Mouse (Mus musculus) olfactory bulb, adult 2 months (tissue): ENCODE data around the gene Frmd4a.

Experiments used
- CTCF ChIP-seq: fragments of 200-500 bp; IDR thresholded peaks from 2 replicates; pipeline ENCODE4 v1.5.1; 2012; ENCODE audit warnings: low read depth, mild to moderate bottlenecking, low read length, moderate library complexity; ENCODE audit not compliant: insufficient read depth
- POLR2A ChIP-seq: fragments of 200-500 bp; IDR thresholded peaks from 2 replicates; pipeline ENCODE4 v1.6.1; 2012; ENCODE audit warnings: mild to moderate bottlenecking, low read depth, low read length, moderate library complexity; ENCODE audit not compliant: insufficient read depth

DNA sequence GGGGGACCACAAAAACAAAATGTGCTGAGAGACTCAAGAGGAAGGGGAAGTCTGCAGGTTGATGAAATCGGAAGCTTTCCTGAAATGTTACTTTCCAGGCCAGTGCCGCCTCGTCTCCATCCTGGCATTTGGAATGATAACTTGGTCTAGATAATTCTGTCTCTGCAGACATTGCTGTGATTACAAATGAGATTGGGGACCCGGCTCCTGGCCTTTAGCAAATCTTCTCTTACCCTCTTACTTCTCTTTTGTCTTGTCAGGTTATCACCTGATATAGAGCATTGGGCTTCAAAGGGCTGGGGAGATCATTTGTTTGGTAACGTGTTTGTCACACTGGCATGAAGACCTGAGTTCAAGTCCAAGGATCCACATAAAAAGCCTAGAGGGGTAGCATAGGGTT is 317.4 kb downstream of the Frmd4a start:
- TF ChIP-seq CTCF (no peak), POLR2A (no peak)
